Mouse (Mus musculus) stomach, embryonic 16.5 days (tissue): ENCODE results near the gene Meis2. TPM values are rescaled to one million over a fixed set of nuclear protein-coding genes. Genes with fewer than 3 reads are reported as not detected.

ENCODE experiments used
- ATAC-seq: fragments of 200-750 bp; cut with Nextera tagmentation; 2 replicates; pipeline ENCODE4 v1.8.0; 2017; ENCODE audit warnings: moderate number of reproducible peaks, moderate TSS enrichment; ENCODE audit not compliant: insufficient read depth, low FRiP score
- H3K27ac ChIP-seq: fragments of 300-500 bp; sonication (generic); 2 replicates; pipeline ENCODE4 v1.5.1; 2014; ENCODE audit warnings: low read length
- H3K27me3 ChIP-seq: fragments of 300-500 bp; sonication (generic); 2 replicates; pipeline ENCODE4 v1.6.1; 2014; ENCODE audit warnings: low read length, control low read depth, mixed read lengths; ENCODE audit not compliant: control insufficient read depth, insufficient read depth
- H3K36me3 ChIP-seq: fragments of 300-500 bp; sonication (generic); 2 replicates; pipeline ENCODE4 v1.6.1; 2014; ENCODE audit warnings: low read length; ENCODE audit not compliant: control insufficient read depth, insufficient read depth
- H3K4me1 ChIP-seq: fragments of 300-500 bp; sonication (generic); 2 replicates; pipeline ENCODE4 v1.6.1; 2014; ENCODE audit warnings: low read length, control low read depth, mixed read lengths; ENCODE audit not compliant: control insufficient read depth, insufficient read depth
- H3K4me2 ChIP-seq: fragments of 300-500 bp; sonication (generic); 2 replicates; pipeline ENCODE4 v1.6.1; 2014; ENCODE audit warnings: low read depth, low read length, mixed read lengths
- H3K4me3 ChIP-seq: fragments of 300-500 bp; sonication (generic); replicated peaks from 2 replicates; pipeline ENCODE4 v1.5.1; 2014; ENCODE audit warnings: mild to moderate bottlenecking, low read length
- H3K9ac ChIP-seq: fragments of 300-500 bp; sonication (generic); 2 replicates; pipeline ENCODE4 v1.6.1; 2014; ENCODE audit warnings: low read length
- H3K9me3 ChIP-seq: fragments of 300-500 bp; sonication (generic); replicated peaks from 2 replicates; pipeline ENCODE4 v1.6.1; 2016; ENCODE audit warnings: low read length, control low read depth; ENCODE audit not compliant: control insufficient read depth
- WGBS: fragments of 180-500 bp; shearing (Covaris S2); extraction: QIAGEN DNeasy Blood & Tissue Kit; methylation state at CpG from one replicate; pipeline ENCODE4 v1.1.7; 2014; 5-methylcytosine and 5-hydroxymethylcytosine counted together
- polyA plus RNA-seq: library from polyadenylated mRNA; unstranded; fragments of >200 nt; fragmentation: Nextera tagmentation; extraction: Ambion mirVana; gene quantifications from 2 replicates; pipeline ENCODE4 v1.2.1, GENCODE M21; 2015

Gene Meis2
- polyA plus RNA-seq, 1 experiment from 2014 or later = 43.3 TPM

GRCm38 (mm10) chr2:115911913-115912642 is 153.6 kb downstream of the Meis2 start:
- ATAC-seq = 0 out of 2 replicates have a peak, but pooled peaks have one; percentile 69
- no peak overlapping the region for H3K27ac ChIP-seq
- H3K9ac ChIP-seq = no peak overlapping the region
- WGBS = 73% methylated on average over 17 of the region's 17 CpGs
- no peaks in the 10 kb centered on the region for H3K36me3 ChIP-seq
- H3K4me3 ChIP-seq = no peak overlapping the region
- 0 out of 2 replicates have a peak, but pooled peaks cover 3% of the 10 kb centered on the region for H3K4me1 ChIP-seq
- no peak overlapping the region for H3K4me2 ChIP-seq
- no peaks in the 10 kb centered on the region for H3K9me3 ChIP-seq
- no peaks in the 10 kb centered on the region for H3K27me3 ChIP-seq

GRCm38 (mm10) chr2:115910217-115910616 is 155.4 kb downstream of the Meis2 start:
- H3K4me1 ChIP-seq = 0 out of 2 replicates have a peak, but pooled peaks cover under 1% of the 10 kb centered on the region
- no peak overlapping the region for H3K4me2 ChIP-seq
- no peak overlapping the region for H3K9ac ChIP-seq
- no peak for ATAC-seq
- no peaks in the 10 kb centered on the region for H3K9me3 ChIP-seq
- no peak overlapping the region for H3K27ac ChIP-seq
- WGBS = 58% methylated on average over 4 of the region's 4 CpGs
- H3K27me3 ChIP-seq = no peaks in the 10 kb centered on the region
- H3K4me3 ChIP-seq = no peak overlapping the region
- H3K36me3 ChIP-seq = no peaks in the 10 kb centered on the region

GRCm38 (mm10) chr2:115901007-115901406 is 164.6 kb downstream of the Meis2 start:
- no peak overlapping the region for H3K4me2 ChIP-seq
- ATAC-seq = no peak
- no peaks in the 10 kb centered on the region for H3K9me3 ChIP-seq
- no peaks in the 10 kb centered on the region for H3K36me3 ChIP-seq
- no peak overlapping the region for H3K4me3 ChIP-seq
- no peaks in the 10 kb centered on the region for H3K27me3 ChIP-seq
- H3K4me1 ChIP-seq = 0 out of 2 replicates have a peak, but pooled peaks cover under 1% of the 10 kb centered on the region
- WGBS = 76% methylated on average over 6 of the region's 6 CpGs
- H3K27ac ChIP-seq = no peak overlapping the region
- no peak overlapping the region for H3K9ac ChIP-seq

- Histone ChIP-seq H3K9me3 (no peaks in the 10 kb centered on the region), H3K4me2 (no peak overlapping the region), H3K36me3 (no peaks in the 10 kb centered on the region), H3K9ac (no peak overlapping the region), H3K4me1 (peaks cover 11% of the 10 kb centered on the region; the same call in 1 of the 2 replicates), H3K27me3 (no peaks in the 10 kb centered on the region), H3K27ac (no peak overlapping the region), H3K4me3 (no peak overlapping the region)
- no peak for ATAC-seq
- WGBS = 63% methylated on average over 5 of the region's 5 CpGs
Observed at GRCm38 (mm10) chr2:115897559-115897958, 168.1 kb downstream of the Meis2 start.

GRCm38 (mm10) chr2:115897001-115897400 is 168.6 kb downstream of the Meis2 start:
- H3K9me3 ChIP-seq = no peaks in the 10 kb centered on the region
- no peaks in the 10 kb centered on the region for H3K27me3 ChIP-seq
- no peaks in the 10 kb centered on the region for H3K36me3 ChIP-seq
- ATAC-seq = no peak
- H3K4me3 ChIP-seq = no peak overlapping the region
- H3K27ac ChIP-seq = no peak overlapping the region
- WGBS = 25% methylated on average over 2 of the region's 2 CpGs
- H3K9ac ChIP-seq = no peak overlapping the region
- no peak overlapping the region for H3K4me2 ChIP-seq
- H3K4me1 ChIP-seq = peaks cover 11% of the 10 kb centered on the region; the same call in 1 of the 2 replicates

- Histone ChIP-seq H3K9me3 (no peaks in the 10 kb centered on the region), H3K4me3 (no peak overlapping the region), H3K27ac (peak overlapping the region; percentile 20; the same call in 1 of the 2 replicates), H3K27me3 (no peaks in the 10 kb centered on the region), H3K4me2 (no peak overlapping the region), H3K4me1 (peaks cover 18% of the 10 kb centered on the region), H3K36me3 (no peaks in the 10 kb centered on the region), H3K9ac (no peak overlapping the region)
- WGBS = 68% methylated on average over 3 of the region's 3 CpGs
- no peak for ATAC-seq
Observed at GRCm38 (mm10) chr2:115895717-115896116, 169.9 kb downstream of the Meis2 start.

GRCm38 (mm10) chr2:115895256-115895655 is 170.4 kb downstream of the Meis2 start:
- ATAC-seq = no peak

GRCm38 (mm10) chr2:115893113-115893512 is 172.5 kb downstream of the Meis2 start:
- no peak overlapping the region for H3K4me2 ChIP-seq
- no peak overlapping the region for H3K4me3 ChIP-seq
- no peak for ATAC-seq
- H3K27me3 ChIP-seq = no peaks in the 10 kb centered on the region
- no peaks in the 10 kb centered on the region for H3K36me3 ChIP-seq
- H3K9ac ChIP-seq = no peak overlapping the region
- WGBS = 87% methylated on average over 6 of the region's 6 CpGs
- H3K4me1 ChIP-seq = peaks cover 20% of the 10 kb centered on the region
- no peak overlapping the region for H3K27ac ChIP-seq
- no peaks in the 10 kb centered on the region for H3K9me3 ChIP-seq

More at GRCm38 (mm10) chr2:115895256-115895655, 170.4 kb downstream of the Meis2 start:
- Histone ChIP-seq H3K4me1 (peaks cover 20% of the 10 kb centered on the region), H3K27me3 (no peaks in the 10 kb centered on the region), H3K4me2 (no peak overlapping the region), H3K4me3 (no peak overlapping the region), H3K27ac (no peak overlapping the region), H3K36me3 (no peaks in the 10 kb centered on the region), H3K9me3 (no peaks in the 10 kb centered on the region), H3K9ac (no peak overlapping the region)
- 30% methylated on average over 2 of the region's 2 CpGs for WGBS

GRCm38 (mm10) chr2:115890715-115891114 is 174.9 kb downstream of the Meis2 start:
- no peaks in the 10 kb centered on the region for H3K9me3 ChIP-seq

More at GRCm38 (mm10) chr2:115890715-115891114, 174.9 kb downstream of the Meis2 start:
- Histone ChIP-seq H3K36me3 (no peaks in the 10 kb centered on the region), H3K4me1 (peaks cover 16% of the 10 kb centered on the region), H3K27ac (no peak overlapping the region), H3K4me3 (no peak overlapping the region), H3K27me3 (no peaks in the 10 kb centered on the region), H3K9ac (no peak overlapping the region), H3K4me2 (no peak overlapping the region)
- no peak for ATAC-seq
- 26% methylated on average over 2 of the region's 2 CpGs for WGBS
